Mouse (Mus musculus) c-Kit-positive CD71-positive TER-119-negative erythroid progenitor cells, embryonic 14.5 days (primary cell): Measurements from ENCODE around the gene Cox20.
"Not testable (repeated sequence)": the region's sequence is repeated elsewhere in the genome, so short reads cannot be mapped to it uniquely, and the experiment has no call there.

Experiments
- DNase-seq: peaks from one replicate; pipeline ENCODE4 v3.0.0-alpha.2; 2013; ENCODE audit warnings: low read depth

The Cox20 gene

GRCm38 (mm10) chr1:178318389-178319184 is at the start of gene Cox20:
Gene Cox20, plus strand, starts transcription at chr1:178319130.
- DNase-seq = peak; percentile 92

- no peak for DNase-seq
Measured at GRCm38 (mm10) chr1:178270635-178271034, 48.3 kb upstream of the Cox20 start.

GRCm38 (mm10) chr1:178275174-178275730 is 43.7 kb upstream of the Cox20 start:
- DNase-seq = no peak

- DNase-seq = no peak
Measured at GRCm38 (mm10) chr1:178275738-178276053, 43.2 kb upstream of the Cox20 start.

- DNase-seq = peak; percentile 16
Measured at GRCm38 (mm10) chr1:178276054-178276911, 42.6 kb upstream of the Cox20 start.

GRCm38 (mm10) chr1:178283314-178283713 is 35.6 kb upstream of the Cox20 start:
- not testable (repeated sequence) for DNase-seq

GRCm38 (mm10) chr1:178283946-178284720 is 34.8 kb upstream of the Cox20 start:
- no peak for DNase-seq

GRCm38 (mm10) chr1:178287601-178288176 is 31.2 kb upstream of the Cox20 start:
- DNase-seq = no peak

- no peak for DNase-seq
Measured at GRCm38 (mm10) chr1:178291716-178292115, 27.2 kb upstream of the Cox20 start.

- DNase-seq = no peak
Measured at GRCm38 (mm10) chr1:178294051-178294450, 24.9 kb upstream of the Cox20 start.

- DNase-seq = not testable (repeated sequence)
Measured at GRCm38 (mm10) chr1:178301261-178301660, 17.7 kb upstream of the Cox20 start.

GRCm38 (mm10) chr1:178303425-178303824 is 15.5 kb upstream of the Cox20 start:
- no peak for DNase-seq

GRCm38 (mm10) chr1:178309487-178309886 is 9.4 kb upstream of the Cox20 start:
- DNase-seq = no peak

GRCm38 (mm10) chr1:178310128-178310527 is 8.8 kb upstream of the Cox20 start:
- no peak for DNase-seq

- peak; percentile 52 for DNase-seq
Measured at GRCm38 (mm10) chr1:178313039-178313597, 5.8 kb upstream of the Cox20 start.

GRCm38 (mm10) chr1:178314236-178314635 is 4.7 kb upstream of the Cox20 start:
- no peak for DNase-seq

- no peak for DNase-seq
Measured at GRCm38 (mm10) chr1:178317275-178318001, 1.5 kb upstream of the Cox20 start.

GRCm38 (mm10) chr1:178318002-178318388 is 935 bp upstream of the Cox20 start:
- no peak for DNase-seq

- no peak for DNase-seq
Measured at GRCm38 (mm10) chr1:178319295-178320037, 536 bp downstream of the Cox20 start.
